Mouse (Mus musculus) c-Kit-positive CD71-positive TER-119-positive erythroid progenitor cells, embryonic 14.5 days (primary cell): Measurements from ENCODE around the gene Mfsd4b2.
A peak's percentile ranks its signal among the peaks of the same experiment; 100 is the strongest.

ENCODE experiments used
- DNase-seq: peaks from one replicate; pipeline ENCODE4 v3.0.0-alpha.2; 2013; ENCODE audit warnings: low spot score

Gene Mfsd4b2

GRCm38 (mm10) chr10:39893702-39894697 lies 32.7 kb downstream of the Mfsd4b2 start:
- peak; percentile 70 for DNase-seq

- DNase-seq, result no peak
Observed at GRCm38 (mm10) chr10:39888621-39889020, 38.1 kb downstream of the Mfsd4b2 start.
